Mouse (Mus musculus) megakaryocyte, embryonic 14.5 days (primary cell): ENCODE results near the gene Snapc2.

Experiments
- FLI1 ChIP-seq: IDR thresholded peaks from 2 replicates; pipeline ENCODE4 v1.6.1; 2012; ENCODE audit warnings: low read length, inconsistent platforms, mixed read lengths
- GATA1 ChIP-seq: IDR thresholded peaks from 3 replicates; pipeline ENCODE4 v1.6.1; 2012; ENCODE audit warnings: mixed read lengths, low read length, inconsistent platforms, borderline replicate concordance

- no peak for TF ChIP-seq GATA1
- no peak for TF ChIP-seq FLI1
Observed at GRCm38 (mm10) chr8:4206182-4207015, 46.5 kb upstream of the Snapc2 start.
